Mouse (Mus musculus) heart, adult 8-10 months (tissue): Measurements from ENCODE around the gene Pcif1. TPM values are rescaled to one million over a fixed set of nuclear protein-coding genes. Genes with fewer than 3 reads are reported as not detected.

ENCODE experiments used
- DNase-seq: peaks from one replicate; pipeline ENCODE4 v3.0.0; 2022; ENCODE audit warnings: low spot score
- total RNA-seq, 4 experiments: library from RNA; stranded (reverse); gene quantifications; 2 replicates each; pipeline ENCODE4 v1.2.4; 2022

Gene Pcif1
- total RNA-seq, 4 experiments from 2014 or later: 23.3 to 34.7 (median 33.0) TPM

DNA sequence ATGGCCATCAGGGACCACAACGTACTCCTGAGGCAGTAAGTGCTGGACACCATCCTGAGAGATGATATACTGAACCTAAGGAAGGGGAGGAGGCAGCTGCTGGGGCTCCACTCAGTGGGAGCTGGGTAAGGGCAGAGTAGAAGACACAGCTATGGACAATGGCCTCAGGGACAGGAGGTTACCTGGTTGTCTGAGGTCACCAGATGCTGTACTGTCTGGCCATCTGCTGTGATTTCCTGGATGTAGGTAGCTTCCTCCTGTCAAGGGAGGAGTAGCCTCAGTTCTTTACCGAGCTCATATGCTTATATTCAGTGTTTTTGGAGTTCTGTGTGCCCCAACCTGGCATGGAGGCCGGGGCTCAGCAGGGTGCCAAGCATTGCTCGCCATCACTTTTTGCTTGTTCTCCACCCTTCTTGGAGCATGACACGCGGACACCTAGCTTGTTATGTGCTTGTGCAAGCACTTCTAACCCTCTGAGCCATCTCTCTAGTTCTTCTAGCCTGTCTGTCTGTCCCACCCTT lies 13.7 kb downstream of the Pcif1 start:
- no peak for DNase-seq

DNA sequence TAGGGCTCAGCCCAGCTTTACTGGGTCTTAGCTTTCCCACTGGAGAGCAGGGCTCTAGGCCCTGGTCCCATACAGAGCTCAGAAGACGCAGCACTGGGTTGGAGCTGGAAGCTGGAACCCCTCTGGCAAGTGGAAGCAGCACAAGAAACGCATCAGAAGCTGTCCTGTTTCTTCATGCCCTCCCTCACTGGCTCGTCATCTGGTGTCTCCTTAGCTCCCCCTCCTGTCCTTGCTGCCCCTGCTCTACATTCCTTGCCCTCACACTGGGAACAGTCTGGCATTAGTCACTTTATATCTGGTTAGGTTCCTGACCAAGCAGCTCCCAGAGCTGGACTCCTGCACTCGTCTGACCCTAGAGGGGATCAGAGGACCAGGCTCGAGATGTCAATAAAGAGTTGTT lies 14.9 kb downstream of the Pcif1 start:
- no peak for DNase-seq

DNA sequence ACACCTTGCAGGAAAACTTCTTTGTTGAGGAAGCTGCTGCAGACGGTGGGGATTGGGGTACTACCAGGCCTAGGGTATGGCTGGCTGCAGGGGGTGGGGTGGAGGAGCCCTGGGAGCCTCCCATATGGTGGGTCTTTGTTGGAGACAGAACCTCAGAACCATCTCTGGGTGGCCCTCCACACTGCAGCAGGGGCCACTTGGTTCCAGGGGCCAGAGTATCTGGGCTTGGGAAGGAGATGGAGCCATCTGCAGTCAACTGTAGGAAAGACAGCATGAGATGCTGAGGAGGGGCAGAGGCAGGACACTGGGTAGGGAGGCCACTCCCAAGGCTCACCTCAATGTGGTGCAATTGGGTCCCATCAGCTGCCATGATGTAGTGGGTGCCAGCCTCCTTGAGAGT lies 15.5 kb downstream of the Pcif1 start:
- DNase-seq: no peak

DNA sequence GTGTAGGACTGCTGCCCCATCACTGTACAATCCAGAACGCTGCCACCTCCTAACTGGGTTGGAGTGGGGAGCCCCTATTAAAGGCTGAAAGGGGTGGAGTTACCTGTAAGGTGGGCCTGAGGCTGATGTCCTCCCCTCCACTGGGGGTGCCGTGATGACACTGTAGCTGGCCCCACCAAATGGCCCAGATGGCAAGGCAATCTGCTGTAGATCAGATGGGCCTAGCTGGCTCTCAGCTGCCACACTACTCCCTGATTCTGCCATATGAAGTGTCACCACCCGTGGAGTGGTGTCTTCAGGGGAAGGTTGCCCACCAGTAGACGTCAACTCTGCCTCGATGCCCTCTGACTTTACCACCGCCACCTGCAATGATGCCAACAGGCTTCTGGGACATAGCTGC lies 16.8 kb downstream of the Pcif1 start:
- no peak for DNase-seq

DNA sequence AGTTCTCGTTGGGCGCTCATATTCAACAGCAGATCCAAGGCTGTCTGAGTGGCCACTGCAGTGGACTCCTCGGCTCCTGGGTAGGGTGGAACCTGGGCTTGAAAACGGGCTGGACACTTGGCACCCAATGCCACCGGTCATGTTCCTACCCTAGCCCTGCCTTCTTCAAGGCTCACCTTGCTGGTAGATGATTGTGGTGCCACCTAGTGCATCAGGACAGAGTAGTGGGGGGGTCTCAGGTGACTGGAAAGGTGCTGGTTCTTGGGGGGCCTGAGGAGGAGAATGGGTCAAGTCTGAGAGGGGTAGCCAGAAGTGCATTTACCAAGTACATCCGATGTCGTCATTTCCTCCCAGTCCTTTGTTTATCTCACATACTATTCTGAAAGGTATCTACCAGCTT lies 18.9 kb downstream of the Pcif1 start:
- DNase-seq: no peak

GRCm38 (mm10) chr2:164899034-164899433 lies 19.9 kb downstream of the Pcif1 start:
- no peak for DNase-seq

DNA sequence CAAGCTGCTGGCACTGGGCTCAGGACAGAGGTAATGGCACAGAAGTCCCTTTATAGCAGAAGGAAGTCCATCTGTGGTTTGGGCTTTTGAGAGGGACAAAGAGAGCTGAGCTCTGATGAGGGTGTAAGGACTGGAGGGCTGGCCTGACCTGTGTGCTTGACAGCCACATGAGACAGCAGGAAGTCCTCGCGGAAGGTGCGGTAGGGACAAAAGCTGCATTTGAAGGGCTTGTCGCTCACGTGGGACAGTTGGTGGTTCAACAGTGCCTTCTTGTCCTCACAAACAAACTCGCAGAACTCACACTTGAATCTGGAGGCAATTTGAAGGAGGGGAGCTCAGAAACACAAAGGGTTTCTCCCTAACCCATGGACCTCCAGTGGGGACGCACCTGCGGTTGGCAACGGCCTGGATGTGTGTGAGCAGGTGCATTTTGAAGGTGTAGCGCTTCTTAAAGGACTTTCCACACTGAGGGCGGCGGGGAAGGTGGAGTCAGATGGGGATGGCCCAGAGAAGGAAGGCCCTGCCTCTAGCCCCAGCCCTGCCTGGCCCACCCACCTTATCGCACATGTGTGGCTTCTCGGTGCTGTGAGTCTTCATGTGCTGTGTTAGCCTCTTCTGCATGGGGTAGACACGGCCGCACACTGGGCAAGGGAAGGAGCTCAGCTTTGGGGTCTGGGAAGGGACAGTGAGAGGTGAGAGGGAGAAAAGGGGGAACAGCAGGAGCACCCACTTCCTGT lies 20.8 kb downstream of the Pcif1 start:
- no peak for DNase-seq

DNA sequence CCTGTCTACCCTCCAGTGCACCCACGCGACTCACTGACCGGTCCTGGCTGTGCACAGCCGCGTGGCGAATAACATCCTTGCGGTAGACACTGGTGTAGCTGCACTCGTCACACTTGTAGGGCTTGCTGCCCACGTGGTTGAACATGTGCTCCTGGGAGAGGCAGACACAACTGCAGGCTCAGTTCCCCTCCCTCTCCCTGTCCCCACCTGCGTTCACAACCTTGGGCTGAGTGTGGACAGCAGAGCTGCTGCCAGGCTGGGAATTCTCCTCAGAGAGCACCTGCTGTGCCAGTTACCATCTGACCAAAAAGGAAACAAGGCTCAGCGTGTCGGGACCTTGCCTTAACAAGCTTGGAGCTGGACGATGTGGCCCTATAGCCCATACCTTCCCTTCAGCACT lies 22.3 kb downstream of the Pcif1 start:
- no peak for DNase-seq

GRCm38 (mm10) chr2:164903496-164903895 lies 24.4 kb downstream of the Pcif1 start:
- no peak for DNase-seq

DNA sequence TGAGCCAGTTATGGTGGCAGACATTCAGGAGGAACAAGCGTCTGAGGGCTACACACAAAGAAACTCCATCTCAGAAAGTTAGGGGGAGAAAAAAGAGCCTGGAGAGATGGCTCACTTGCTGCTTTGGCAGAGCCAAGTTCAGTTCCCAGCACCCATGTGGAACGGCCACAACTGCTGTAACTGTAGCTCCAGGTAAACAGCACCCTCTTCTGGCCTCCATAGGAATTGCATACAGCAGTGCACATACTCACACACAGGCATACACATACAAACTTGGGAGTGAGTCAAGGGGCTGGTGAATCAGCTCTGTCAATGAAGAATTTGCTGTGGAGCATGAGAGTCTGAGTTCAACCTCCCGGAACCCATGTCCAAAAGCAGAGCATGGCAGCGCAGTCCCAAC lies 27.0 kb downstream of the Pcif1 start:
- no peak for DNase-seq

GRCm38 (mm10) chr2:164907511-164907910 lies 28.4 kb downstream of the Pcif1 start:
- DNase-seq: no peak

GRCm38 (mm10) chr2:164908011-164908410 lies 28.9 kb downstream of the Pcif1 start:
- no peak for DNase-seq

GRCm38 (mm10) chr2:164909100-164909499 lies 30.0 kb downstream of the Pcif1 start:
- no peak for DNase-seq

DNA sequence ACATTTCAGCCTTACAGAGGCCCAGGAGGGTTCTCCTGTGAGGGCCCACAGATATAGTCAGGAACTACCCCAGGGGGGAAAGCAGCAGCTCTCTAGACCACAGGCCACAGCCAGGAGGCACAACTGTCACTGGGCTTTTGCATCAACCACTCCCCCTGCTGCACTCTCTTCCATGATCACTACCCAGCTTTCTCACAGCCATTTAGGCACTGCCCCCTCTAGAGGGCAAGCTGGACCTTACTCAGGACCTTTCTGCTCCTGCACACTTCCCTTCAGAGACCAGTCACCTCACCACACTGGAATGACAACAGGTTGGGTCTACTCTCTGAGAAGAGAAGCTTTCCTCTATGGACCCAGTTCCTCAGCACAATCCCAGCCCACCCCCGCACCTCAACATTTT lies 30.4 kb downstream of the Pcif1 start:
- DNase-seq: no peak

GRCm38 (mm10) chr2:164910360-164911061 lies 31.4 kb downstream of the Pcif1 start:
- DNase-seq: no peak

GRCm38 (mm10) chr2:164911086-164912048 lies 32.3 kb downstream of the Pcif1 start, which contains the start of gene Zfp335:
TSS of gene Zfp335 (minus strand) at chr2:164911757.
- peak; percentile 92 for DNase-seq

DNA sequence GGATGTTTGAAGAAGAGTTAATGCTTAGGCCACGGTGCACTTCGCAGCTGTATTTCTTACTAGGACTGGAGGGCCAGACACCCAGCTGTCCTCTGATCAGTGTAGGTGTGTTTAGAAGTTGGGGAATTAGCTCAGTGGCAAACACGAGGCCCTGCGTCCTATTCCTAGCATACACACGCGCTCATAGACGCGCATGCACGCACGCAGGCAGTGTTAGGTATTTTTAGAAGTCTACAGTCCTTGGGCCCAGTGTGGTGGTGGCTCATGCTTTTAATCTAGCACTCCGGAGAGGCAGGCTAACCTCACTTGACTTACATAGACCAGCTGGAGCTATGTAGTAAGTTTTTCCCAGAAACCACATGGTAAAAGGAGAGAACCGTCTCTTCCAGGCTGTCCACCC lies 33.0 kb downstream of the Pcif1 start:
- DNase-seq: peak; percentile 65

DNA sequence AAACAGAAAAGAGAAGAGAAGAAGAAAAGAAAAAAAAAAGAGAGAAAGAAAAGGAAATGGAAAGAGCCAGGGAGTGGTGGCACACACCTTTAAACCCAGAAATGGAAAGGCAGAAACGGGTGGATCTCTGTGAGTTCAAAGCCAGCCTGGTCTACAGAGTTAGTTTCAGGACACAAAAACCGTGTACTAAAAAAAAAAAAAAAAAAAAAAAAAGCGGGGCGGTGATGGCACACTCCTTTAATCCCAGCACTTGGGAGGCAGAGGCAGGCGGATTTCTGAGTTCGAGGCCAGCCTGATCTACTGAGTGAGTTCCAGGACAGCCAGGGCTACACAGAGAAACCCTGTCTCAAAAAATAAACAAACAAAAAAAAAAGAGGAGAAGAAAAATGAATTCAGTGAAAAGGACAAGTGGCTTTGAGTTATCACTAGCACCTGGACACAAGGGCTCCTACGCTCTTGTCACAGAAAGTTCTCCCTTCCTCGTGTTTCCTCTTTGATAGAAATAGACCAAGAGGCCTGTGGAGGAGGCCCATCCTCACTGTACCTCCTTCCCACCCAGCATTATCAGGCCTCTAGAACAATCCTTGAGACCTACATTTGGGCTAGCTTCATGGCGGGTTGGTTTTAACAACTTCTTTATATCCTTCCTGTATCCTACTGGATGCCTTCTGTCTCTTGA lies 33.8 kb downstream of the Pcif1 start:
- DNase-seq: no peak

DNA sequence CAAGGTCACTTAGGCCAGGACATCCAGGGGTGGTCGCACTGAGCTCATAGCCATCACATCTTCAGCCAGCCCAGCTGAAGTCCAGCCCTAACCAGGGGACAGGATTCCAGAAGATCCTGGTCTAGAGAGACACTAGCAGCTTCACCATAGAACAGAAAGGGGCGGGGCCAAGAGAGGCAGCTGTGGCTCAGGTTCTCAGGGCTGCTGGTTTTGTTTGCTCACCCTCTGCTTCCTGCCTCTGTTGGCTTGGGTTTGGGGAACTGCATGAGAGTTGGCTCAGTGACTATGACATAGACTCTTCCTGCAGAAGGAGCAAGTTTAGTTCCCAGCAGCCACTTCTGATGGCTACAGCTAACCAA lies 34.3 kb downstream of the Pcif1 start:
- DNase-seq: peak; percentile 55

DNA sequence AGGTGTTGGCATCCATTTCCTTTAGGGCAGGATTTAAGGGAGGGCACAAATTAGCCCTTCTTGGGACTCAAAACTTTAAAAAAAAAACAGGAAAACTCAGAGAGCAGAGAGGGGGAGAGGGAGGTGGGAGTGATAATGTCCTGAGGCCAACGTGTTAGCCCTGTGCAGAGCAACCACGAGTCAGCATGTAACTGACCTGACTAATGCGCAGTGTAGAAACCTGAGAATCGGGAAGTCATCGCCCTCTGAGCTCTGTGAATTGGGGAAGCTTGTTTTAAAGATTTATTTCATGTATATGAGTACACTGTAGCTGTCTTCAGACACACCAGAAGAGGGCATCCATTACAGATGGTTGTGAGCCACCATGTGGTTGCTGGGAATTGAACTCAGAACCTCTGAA lies 37.7 kb downstream of the Pcif1 start:
- DNase-seq: no peak

DNA sequence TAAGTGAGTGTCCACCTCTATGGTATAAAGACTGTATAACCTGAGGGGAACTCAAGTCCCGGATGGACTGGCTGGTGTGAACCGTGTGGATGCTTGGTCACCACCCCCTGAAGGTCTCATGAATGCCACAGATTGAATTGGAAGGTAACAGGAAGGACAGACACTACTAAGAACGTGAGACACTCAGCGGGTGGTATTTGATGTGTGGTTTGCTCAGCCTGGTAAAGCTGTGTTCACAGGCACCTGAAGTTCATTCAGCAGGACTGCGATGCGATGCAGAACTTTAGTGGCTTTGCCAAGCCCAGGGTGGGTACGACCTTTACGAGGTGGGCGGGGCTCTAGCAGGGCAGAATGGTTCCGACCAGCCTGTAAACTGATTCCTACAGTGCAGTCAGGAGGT lies 38.3 kb downstream of the Pcif1 start:
- DNase-seq: no peak
